Mouse (Mus musculus): ENCODE measurements around the gene Ubl4b.

Gene Ubl4b

GRCm38 (mm10) chr3:107533532-107533931 lies 21.3 kb downstream of the Ubl4b start:
- in situ Hi-C loops (cut with MboI; ENCODE audit: low pct_unique_long_range_greater_than_20kb in 1 of 2, low sequenced_read_pairs in 2 of 2, unreplicated experiment in 1 of 2), result no loop called here

- in situ Hi-C loops (cut with MboI; ENCODE audit: low pct_unique_long_range_greater_than_20kb in 1 of 2, low sequenced_read_pairs in 2 of 2, unreplicated experiment in 1 of 2), result no loop called here
These were observed 24.3 kb downstream of the Ubl4b start for GRCm38 (mm10) chr3:107530581-107530980.

- in situ Hi-C loops (cut with MboI; ENCODE audit: low pct_unique_long_range_greater_than_20kb in 1 of 2, low sequenced_read_pairs in 2 of 2, unreplicated experiment in 1 of 2), result no loop called here
These were observed 25.7 kb downstream of the Ubl4b start for GRCm38 (mm10) chr3:107529182-107529581.

GRCm38 (mm10) chr3:107528401-107529118 lies 26.3 kb downstream of the Ubl4b start:
- in situ Hi-C loops (cut with MboI; ENCODE audit: low pct_unique_long_range_greater_than_20kb in 1 of 2, low sequenced_read_pairs in 2 of 2, unreplicated experiment in 1 of 2), result no loop called here

GRCm38 (mm10) chr3:107524547-107524946 lies 30.3 kb downstream of the Ubl4b start:
- in situ Hi-C loops (cut with MboI; ENCODE audit: low pct_unique_long_range_greater_than_20kb in 1 of 2, low sequenced_read_pairs in 2 of 2, unreplicated experiment in 1 of 2), result no loop called here

- in situ Hi-C loops (cut with MboI; ENCODE audit: low pct_unique_long_range_greater_than_20kb in 1 of 2, low sequenced_read_pairs in 2 of 2, unreplicated experiment in 1 of 2), result no loop called here
These were observed 33.9 kb downstream of the Ubl4b start for GRCm38 (mm10) chr3:107520931-107521330.

- in situ Hi-C loops (cut with MboI; ENCODE audit: low pct_unique_long_range_greater_than_20kb in 1 of 2, low sequenced_read_pairs in 2 of 2, unreplicated experiment in 1 of 2), result no loop called here
These were observed 37.2 kb downstream of the Ubl4b start, which contains the start of gene Slc6a17 for GRCm38 (mm10) chr3:107517631-107518108. Gene Slc6a17 (minus strand): TSS chr3:107518018.

GRCm38 (mm10) chr3:107516776-107517630 lies 37.9 kb downstream of the Ubl4b start:
- in situ Hi-C loops (cut with MboI; ENCODE audit: low pct_unique_long_range_greater_than_20kb in 1 of 2, low sequenced_read_pairs in 2 of 2, unreplicated experiment in 1 of 2), result no loop called here

GRCm38 (mm10) chr3:107515989-107516388 lies 38.9 kb downstream of the Ubl4b start:
- in situ Hi-C loops (cut with MboI; ENCODE audit: low pct_unique_long_range_greater_than_20kb in 1 of 2, low sequenced_read_pairs in 2 of 2, unreplicated experiment in 1 of 2), result no loop called here

GRCm38 (mm10) chr3:107511416-107511815 lies 43.5 kb downstream of the Ubl4b start:
- in situ Hi-C loops (cut with MboI; ENCODE audit: low pct_unique_long_range_greater_than_20kb in 1 of 2, low sequenced_read_pairs in 2 of 2, unreplicated experiment in 1 of 2), result no loop called here

GRCm38 (mm10) chr3:107508696-107509095 lies 46.2 kb downstream of the Ubl4b start:
- in situ Hi-C loops (cut with MboI; ENCODE audit: low pct_unique_long_range_greater_than_20kb in 1 of 2, low sequenced_read_pairs in 2 of 2, unreplicated experiment in 1 of 2), result no loop called here

- in situ Hi-C loops (cut with MboI; ENCODE audit: low pct_unique_long_range_greater_than_20kb in 1 of 2, low sequenced_read_pairs in 2 of 2, unreplicated experiment in 1 of 2), result no loop called here
These were observed 46.9 kb downstream of the Ubl4b start for GRCm38 (mm10) chr3:107507966-107508365.

- in situ Hi-C loops (cut with MboI; ENCODE audit: low pct_unique_long_range_greater_than_20kb in 1 of 2, low sequenced_read_pairs in 2 of 2, unreplicated experiment in 1 of 2), result no loop called here
These were observed 48.3 kb downstream of the Ubl4b start for GRCm38 (mm10) chr3:107506531-107506930.

- in situ Hi-C loops (cut with MboI; ENCODE audit: low pct_unique_long_range_greater_than_20kb in 1 of 2, low sequenced_read_pairs in 2 of 2, unreplicated experiment in 1 of 2), result no loop called here
These were observed 49.2 kb downstream of the Ubl4b start for GRCm38 (mm10) chr3:107505464-107506367.

- in situ Hi-C loops (cut with MboI; ENCODE audit: low pct_unique_long_range_greater_than_20kb in 1 of 2, low sequenced_read_pairs in 2 of 2, unreplicated experiment in 1 of 2), result no loop called here
These were observed 50.3 kb downstream of the Ubl4b start for GRCm38 (mm10) chr3:107504542-107504941.

GRCm38 (mm10) chr3:107503716-107504115 lies 51.2 kb downstream of the Ubl4b start:
- in situ Hi-C loops (cut with MboI; ENCODE audit: low pct_unique_long_range_greater_than_20kb in 1 of 2, low sequenced_read_pairs in 2 of 2, unreplicated experiment in 1 of 2), result no loop called here

All from mouse embryonic stem cell (cell line).